Mouse (Mus musculus): ENCODE measurements at regions not wholly inside any gene's neighbourhood (a gene's known extent, or its start where the extent isn't known, plus 50 kb on each side); places are given as distances from the start of the nearest gene placed in this dataset.
A peak's percentile ranks its signal among the peaks of the same experiment; 100 is the strongest.

GRCm38 (mm10) chrX:23556271-23556670 lies 136.6 kb upstream of the Wdr44 start:
- DNase-seq = peak; percentile 44

GRCm38 (mm10) chrX:23565581-23565980 lies 127.3 kb upstream of the Wdr44 start:
- peak; percentile 12 for DNase-seq
